Mouse (Mus musculus) kidney, postnatal 25 days (tissue): ENCODE measurements around the gene Sun3.

Experiments
- DNase-seq, 2 experiments: peaks; one replicate each; pipeline ENCODE4 v3.0.0; 2021; ENCODE audit warnings: mixed read lengths in 2 of 2

The Sun3 gene

GRCm38 (mm10) chr11:9048703-9049060 is at the start of gene Sun3:
Gene Sun3, minus strand, starts transcription at chr11:9048991.
- peak; percentile 62 to 87 for DNase-seq

- DNase-seq, result no peak
These were observed 27.7 kb upstream of the Sun3 start for GRCm38 (mm10) chr11:9076444-9076843.

- no peak for DNase-seq
These were observed 11.7 kb upstream of the Sun3 start for GRCm38 (mm10) chr11:9060484-9060883.

GRCm38 (mm10) chr11:9060029-9060428 is 11.2 kb upstream of the Sun3 start:
- no peak for DNase-seq

- DNase-seq, result no peak
These were observed 8.9 kb upstream of the Sun3 start for GRCm38 (mm10) chr11:9057711-9058110.

- no peak for DNase-seq
These were observed 8.1 kb upstream of the Sun3 start for GRCm38 (mm10) chr11:9056937-9057336.

GRCm38 (mm10) chr11:9051895-9052294 is 3.1 kb upstream of the Sun3 start:
- no peak for DNase-seq

GRCm38 (mm10) chr11:9050241-9050640 is 1.4 kb upstream of the Sun3 start:
- DNase-seq, result peak; percentile 21 to 53

GRCm38 (mm10) chr11:9048011-9048702 is 634 bp downstream of the Sun3 start, which contains the start of gene Gm11992:
Gene Gm11992, plus strand, starts transcription at chr11:9048594.
- peak; percentile 94 to 98 for DNase-seq

- peak; percentile 42 to 50 for DNase-seq
These were observed 1.7 kb downstream of the Sun3 start for GRCm38 (mm10) chr11:9047044-9047443.

- peak in 1 of 2 experiments; percentile 6 for DNase-seq
These were observed 2.2 kb downstream of the Sun3 start for GRCm38 (mm10) chr11:9046546-9046945.

- DNase-seq, result no peak
These were observed 17.3 kb downstream of the Sun3 start for GRCm38 (mm10) chr11:9031530-9031929.

GRCm38 (mm10) chr11:9025211-9025610 is 23.6 kb downstream of the Sun3 start:
- no peak for DNase-seq

- no peak for DNase-seq
These were observed 24.0 kb downstream of the Sun3 start for GRCm38 (mm10) chr11:9024782-9025181.

GRCm38 (mm10) chr11:9020207-9020606 is 28.6 kb downstream of the Sun3 start:
- DNase-seq, result no peak

- DNase-seq, result no peak
These were observed 30.1 kb downstream of the Sun3 start for GRCm38 (mm10) chr11:9018491-9019267.

GRCm38 (mm10) chr11:9014740-9015139 is 34.1 kb downstream of the Sun3 start:
- DNase-seq, result no peak

- no peak for DNase-seq
These were observed 37.4 kb downstream of the Sun3 start for GRCm38 (mm10) chr11:9011348-9011747.

- DNase-seq, result peak; percentile 90 to 94
These were observed 37.9 kb downstream of the Sun3 start, which contains the start of gene Hus1 for GRCm38 (mm10) chr11:9010853-9011339. Gene Hus1, minus strand, starts transcription at chr11:9011191.

GRCm38 (mm10) chr11:9010416-9010815 is 38.4 kb downstream of the Sun3 start:
- DNase-seq, result peak; percentile 78 to 92

GRCm38 (mm10) chr11:9008761-9009160 is 40.0 kb downstream of the Sun3 start:
- DNase-seq, result no peak

- no peak for DNase-seq
These were observed 60.7 kb downstream of the Sun3 start for GRCm38 (mm10) chr11:8988084-8988483.

GRCm38 (mm10) chr11:8986058-8986457 is 62.7 kb downstream of the Sun3 start:
- peak; percentile 52 to 72 for DNase-seq
